Mouse (Mus musculus) heart, embryonic 16.5 days (tissue): ENCODE measurements around the gene Noxo1. TPM values are rescaled to one million over a fixed set of nuclear protein-coding genes. Genes with fewer than 3 reads are reported as not detected.
A peak's percentile ranks its signal among the peaks of the same experiment; 100 is the strongest.
"Not testable (repeated sequence)": the region's sequence is repeated elsewhere in the genome, so short reads cannot be mapped to it uniquely, and the experiment has no call there.

Experiments
- ATAC-seq: fragments of 200-750 bp; cut with Nextera tagmentation; replicated peaks from 2 replicates; pipeline ENCODE4 v1.8.0; 2017; ENCODE audit warnings: moderate number of reproducible peaks; ENCODE audit not compliant: insufficient read depth, low FRiP score; ENCODE audit errors: extremely low read depth
- H3K27ac ChIP-seq: fragments of 300-500 bp; sonication (generic); 2 replicates; pipeline ENCODE4 v1.5.1; 2014; ENCODE audit warnings: mild to moderate bottlenecking, low read length, control low read depth, moderate library complexity
- H3K27me3 ChIP-seq: fragments of 300-500 bp; sonication (generic); 2 replicates; pipeline ENCODE4 v1.6.1; 2014; ENCODE audit warnings: low read length, mixed read lengths; ENCODE audit not compliant: control insufficient read depth, insufficient read depth
- H3K36me3 ChIP-seq: fragments of 300-500 bp; sonication (generic); 2 replicates; pipeline ENCODE4 v1.6.1; 2014; ENCODE audit not compliant: control insufficient read depth, insufficient read depth
- H3K4me1 ChIP-seq: fragments of 300-500 bp; sonication (generic); 2 replicates; pipeline ENCODE4 v1.6.1; 2014; ENCODE audit warnings: low read length, mixed read lengths; ENCODE audit not compliant: control insufficient read depth, insufficient read depth
- H3K4me2 ChIP-seq: fragments of 300-500 bp; sonication (generic); 2 replicates; pipeline ENCODE4 v1.6.1; 2014; ENCODE audit warnings: low read depth, mild to moderate bottlenecking, control low read depth, low read length
- H3K4me3 ChIP-seq: fragments of 300-500 bp; sonication (generic); 2 replicates; pipeline ENCODE4 v1.5.1; 2014; ENCODE audit warnings: mild to moderate bottlenecking, control low read depth, low read length
- H3K9ac ChIP-seq: fragments of 300-500 bp; sonication (generic); 2 replicates; pipeline ENCODE4 v1.6.1; 2014; ENCODE audit warnings: low read length, control low read depth
- H3K9me3 ChIP-seq: fragments of 300-500 bp; sonication (generic); replicated peaks from 2 replicates; pipeline ENCODE4 v1.6.1; 2016; ENCODE audit warnings: low read length; ENCODE audit not compliant: control insufficient read depth
- WGBS: fragments of 180-500 bp; shearing (Covaris S2); extraction: QIAGEN DNeasy Blood & Tissue Kit; methylation state at CpG from one replicate; pipeline ENCODE4 v1.1.7; 2014; 5-methylcytosine and 5-hydroxymethylcytosine counted together
- polyA plus RNA-seq: library from polyadenylated mRNA; unstranded; fragments of >200 nt; fragmentation: Nextera tagmentation; extraction: Ambion mirVana; gene quantifications from 2 replicates; pipeline ENCODE4 v1.2.1, GENCODE M21; 2015

Gene Noxo1
- polyA plus RNA-seq, 1 experiment from 2014 or later, result 1.2 TPM

- peaks cover 15% of the 10 kb centered on the region for H3K36me3 ChIP-seq
- no peaks in the 10 kb centered on the region for H3K27me3 ChIP-seq
- peak within 1 kb of the TSS; percentile 85 for H3K27ac ChIP-seq
- peak; percentile 80 for ATAC-seq
- H3K4me1 ChIP-seq, result peaks cover 12% of the 10 kb centered on the region
- peak within 1 kb of the TSS; percentile 79 for H3K4me3 ChIP-seq
- peak within 1 kb of the TSS; percentile 96 for H3K4me2 ChIP-seq
- 2% methylated on average over 32 of the region's 32 CpGs for WGBS
- H3K9me3 ChIP-seq, result no peaks in the 10 kb centered on the region
- peak within 1 kb of the TSS; percentile 90 for H3K9ac ChIP-seq
These were observed 11.2 kb downstream of the Noxo1 start, which contains the start of gene Tbl3 for GRCm38 (mm10) chr17:24706982-24707800. Tbl3 (minus strand) TSS chr17:24707660.

- peak overlapping the region; percentile 79 for H3K4me3 ChIP-seq
- no peaks in the 10 kb centered on the region for H3K9me3 ChIP-seq
- H3K9ac ChIP-seq, result peak overlapping the region; percentile 90
- peak overlapping the region; percentile 85 for H3K27ac ChIP-seq
- H3K27me3 ChIP-seq, result no peaks in the 10 kb centered on the region
- H3K36me3 ChIP-seq, result peaks cover 15% of the 10 kb centered on the region
- H3K4me2 ChIP-seq, result peak overlapping the region; percentile 96
- 3% methylated on average over 24 of the region's 24 CpGs for WGBS
- peaks cover 12% of the 10 kb centered on the region for H3K4me1 ChIP-seq
- ATAC-seq, result no peak
These were observed 11.9 kb downstream of the Noxo1 start for GRCm38 (mm10) chr17:24707801-24708425.

GRCm38 (mm10) chr17:24708646-24709045 is 12.6 kb downstream of the Noxo1 start:
- H3K27ac ChIP-seq, result no peak overlapping the region
- H3K4me3 ChIP-seq, result no peak overlapping the region
- no peaks in the 10 kb centered on the region for H3K27me3 ChIP-seq
- H3K36me3 ChIP-seq, result peaks cover 15% of the 10 kb centered on the region
- ATAC-seq, result 0 out of 2 replicates have a peak, but pooled peaks have one; percentile 14
- H3K9me3 ChIP-seq, result no peaks in the 10 kb centered on the region
- peaks cover 12% of the 10 kb centered on the region for H3K4me1 ChIP-seq
- WGBS, result 28% methylated on average over 2 of the region's 2 CpGs
- H3K4me2 ChIP-seq, result no peak overlapping the region
- H3K9ac ChIP-seq, result no peak overlapping the region

GRCm38 (mm10) chr17:24715556-24715955 is 19.5 kb downstream of the Noxo1 start:
- Histone ChIP-seq H3K9me3 (no peaks in the 10 kb centered on the region), H3K4me1 (peaks cover 5% of the 10 kb centered on the region), H3K27me3 (no peaks in the 10 kb centered on the region), H3K9ac (no peak overlapping the region), H3K36me3 (no peaks in the 10 kb centered on the region), H3K4me2 (no peak overlapping the region), H3K27ac (no peak overlapping the region), H3K4me3 (no peak overlapping the region)
- ATAC-seq, result no peak
- WGBS, result 81% methylated on average over 6 of the region's 6 CpGs

GRCm38 (mm10) chr17:24716166-24716682 is 20.2 kb downstream of the Noxo1 start:
- WGBS, result 93% methylated on average over 15 of the region's 15 CpGs
- no peak overlapping the region for H3K4me2 ChIP-seq

GRCm38 (mm10) chr17:24717943-24718342 is 21.9 kb downstream of the Noxo1 start, which contains the start of the genes Rnf151 and Rps2:
Rnf151 (minus strand) TSS chr17:24718063.
Rps2 (plus strand) TSS chr17:24718116.
- Histone ChIP-seq H3K27ac (no peak within 1 kb of the TSS), H3K27me3 (no peaks in the 10 kb centered on the region), H3K4me1 (peaks cover 23% of the 10 kb centered on the region), H3K9me3 (no peaks in the 10 kb centered on the region), H3K4me3 (peak within 1 kb of the TSS; percentile 90), H3K4me2 (peak within 1 kb of the TSS; percentile 69), H3K36me3 (peaks cover 13% of the 10 kb centered on the region), H3K9ac (peak within 1 kb of the TSS; percentile 95; the same call in 1 of the 2 replicates)
- WGBS, result 84% methylated on average over 4 of the region's 4 CpGs
- no peak for ATAC-seq

More at GRCm38 (mm10) chr17:24716166-24716682, 20.2 kb downstream of the Noxo1 start:
- no peaks in the 10 kb centered on the region for H3K27me3 ChIP-seq
- peaks cover 7% of the 10 kb centered on the region for H3K4me1 ChIP-seq
- no peak overlapping the region for H3K27ac ChIP-seq
- ATAC-seq, result no peak
- H3K9me3 ChIP-seq, result no peaks in the 10 kb centered on the region
- H3K36me3 ChIP-seq, result peaks cover under 1% of the 10 kb centered on the region; the same call in 1 of the 2 replicates
- H3K4me3 ChIP-seq, result no peak overlapping the region
- H3K9ac ChIP-seq, result no peak overlapping the region

GRCm38 (mm10) chr17:24718938-24719337 is 22.9 kb downstream of the Noxo1 start:
- not testable (repeated sequence) for H3K27me3 ChIP-seq, H3K27ac ChIP-seq, H3K9me3 ChIP-seq, ATAC-seq
- H3K36me3 ChIP-seq, result peaks cover 13% of the 10 kb centered on the region
- WGBS, result 59% methylated on average over 5 of the region's 5 CpGs
- H3K9ac ChIP-seq, result peak overlapping the region; percentile 95
- H3K4me2 ChIP-seq, result peak overlapping the region; percentile 69
- peaks cover 26% of the 10 kb centered on the region for H3K4me1 ChIP-seq
- peak overlapping the region; percentile 90 for H3K4me3 ChIP-seq

GRCm38 (mm10) chr17:24719494-24720222 is 23.6 kb downstream of the Noxo1 start:
- Histone ChIP-seq H3K27ac (peak overlapping the region; percentile 90), H3K4me1 (peaks cover 26% of the 10 kb centered on the region), H3K9me3 (no peaks in the 10 kb centered on the region), H3K27me3 (no peaks in the 10 kb centered on the region), H3K4me2 (peak overlapping the region; percentile 77), H3K36me3 (peaks cover 13% of the 10 kb centered on the region), H3K9ac (peak overlapping the region; percentile 95), H3K4me3 (peak overlapping the region; percentile 90)
- ATAC-seq, result peak; percentile 97
- under 1% methylated on average over 61 of the region's 61 CpGs for WGBS
